26 mouse cellular contexts compared by ENCODE assay signal in genomic region chr19:36812011-36812410, GRCm38 (mm10). TPM values are rescaled to one million over a fixed set of nuclear protein-coding genes. Genes with fewer than 3 reads are reported as not detected.
DNase-seq lines count a peak whose midpoint lies in the region; ATAC-seq and TF ChIP-seq lines count a peak whose summit lies in the region.
"Had no signal": no experiment of that assay in that cellular context is flagged by ENCODE, and none has a peak within 500 bp of the region (broad histone marks: within the 10 kb centered on the region; RNA-seq: fewer than 3 reads in every experiment).

No protein-coding gene starts in this region.

- H3K9me3 ChIP-seq in kidney, embryonic 14.5 days (ENCODE audit: control insufficient read depth, low read length), result no peaks in the 10 kb centered on the region
- H3K9me3 ChIP-seq: embryonic facial prominence, embryonic 13.5 days; heart, embryonic 13.5 days; limb, embryonic 10.5 days; limb, embryonic 15.5 days; liver, embryonic 13.5 days had no signal

- no peak for TF ChIP-seq POLR2A in kidney, adult 2 months (IDR thresholded peaks at IDR 0.05; ENCODE audit: low read depth, low read length)

- 48% methylated on average over 8 of the region's 8 CpGs for WGBS in kidney, embryonic 14.5 days
- WGBS in kidney, adult 2 months, result 33% methylated on average over 8 of the region's 8 CpGs

- no peaks in the 10 kb centered on the region for H3K27me3 ChIP-seq in kidney, embryonic 14.5 days (ENCODE audit: control insufficient read depth, insufficient read depth, low read length)
- no peaks in the 10 kb centered on the region for H3K27me3 ChIP-seq in kidney, adult 2 months (replicated peaks; ENCODE audit: control insufficient read depth, insufficient read depth, low read length)
- H3K27me3 ChIP-seq: embryonic facial prominence, embryonic 13.5 days; heart, embryonic 13.5 days; limb, embryonic 15.5 days; liver, embryonic 13.5 days; Patski had no signal

- H3K4me3 ChIP-seq in kidney, embryonic 14.5 days (ENCODE audit: low read length), result no peak overlapping the region
- H3K4me3 ChIP-seq in kidney, adult 2 months (ENCODE audit: insufficient read depth, low read depth, low read length), result no peak overlapping the region
- H3K4me3 ChIP-seq: embryonic facial prominence, embryonic 13.5 days; erythroblast, embryonic 14.5 days; heart, embryonic 13.5 days; limb, embryonic 10.5 days; limb, embryonic 15.5 days; liver, embryonic 13.5 days had no signal

- H3K4me1 ChIP-seq in kidney, embryonic 14.5 days (ENCODE audit: control insufficient read depth, insufficient read depth, low read length), result no peaks in the 10 kb centered on the region
- peaks cover 3% of the 10 kb centered on the region; the same call in 1 of the 2 replicates for H3K4me1 ChIP-seq in kidney, adult 2 months (ENCODE audit: control insufficient read depth, insufficient read depth, low read length)

- H3K36me3 ChIP-seq in kidney, embryonic 14.5 days (ENCODE audit: control insufficient read depth, insufficient read depth, low read length), result no peaks in the 10 kb centered on the region
- H3K36me3 ChIP-seq in kidney, adult 2 months (ENCODE audit: control insufficient read depth, insufficient read depth, low read length), result no peaks in the 10 kb centered on the region
- H3K36me3 ChIP-seq: embryonic facial prominence, embryonic 13.5 days; heart, embryonic 13.5 days; limb, embryonic 10.5 days; limb, embryonic 15.5 days; liver, embryonic 13.5 days had no signal

- intact Hi-C loops in left cerebral cortex, postnatal 4 days (cut with DNase I), result loop anchor here (10.0 kb wide), 1 partner anchor 267 kb away; no protein-coding TSS in a partner anchor
- intact Hi-C loops in left cerebral cortex, postnatal 36 days (cut with DNase I), result no loop called here

- peak; percentile 20 to 30 for DNase-seq in cerebellum, postnatal 14 days
- DNase-seq in cerebellum, postnatal 25 days, result no peak
- no peak for DNase-seq in kidney, adult 2 months
- DNase-seq in left cerebral cortex, postnatal 4 days, result peak; percentile 27
- DNase-seq in left cerebral cortex, postnatal 36 days (ENCODE audit: low spot score in 2 of 2), result no peak
- DNase-seq in spleen, postnatal 36 days (ENCODE audit: low spot score in 2 of 2), result no peak
- DNase-seq: adrenal gland, postnatal 25 days; cerebellum, adult 18-20 months; embryo, embryonic 11 days; gastrocnemius, postnatal 10 days; heart, postnatal 10 days; liver, embryonic 13.5 days; lung, adult 18-20 months; lung, postnatal 4 days; midbrain, embryonic 14.5 days; right cerebral cortex, postnatal 25 days; thymus, postnatal 14 days had no signal

- peak; percentile 37; the same call in 1 of the 2 replicates for ATAC-seq in kidney, embryonic 14.5 days (ENCODE audit: low FRiP score, low TSS enrichment)
- ATAC-seq: intestine, embryonic 16.5 days; lung, postnatal 0 days; Patski had no signal

- no peak overlapping the region for H3K9ac ChIP-seq in kidney, embryonic 14.5 days (ENCODE audit: low read depth, low read length)
- H3K9ac ChIP-seq: embryonic facial prominence, embryonic 13.5 days; heart, embryonic 13.5 days; limb, embryonic 15.5 days; liver, embryonic 13.5 days had no signal

- H3K27ac ChIP-seq in kidney, embryonic 14.5 days (ENCODE audit: low read depth, low read length), result peak overlapping the region; percentile 37; the same call in 1 of the 2 replicates
- no peak overlapping the region for H3K27ac ChIP-seq in kidney, adult 2 months (ENCODE audit: insufficient read depth, low read depth, low read length)
- H3K27ac ChIP-seq: embryonic facial prominence, embryonic 13.5 days; heart, embryonic 13.5 days; limb, embryonic 10.5 days; limb, embryonic 15.5 days; liver, embryonic 13.5 days had no signal

- no peak for TF ChIP-seq CTCF in kidney, adult 2 months (conservative IDR thresholded peaks at IDR 0.05; ENCODE audit: insufficient read depth, insufficient read length, low read depth, low read length)

- H3K4me2 ChIP-seq in kidney, embryonic 14.5 days (replicated peaks; ENCODE audit: low read depth, low read length), result no peak overlapping the region
- H3K4me2 ChIP-seq: embryonic facial prominence, embryonic 13.5 days; heart, embryonic 13.5 days; limb, embryonic 15.5 days; liver, embryonic 13.5 days had no signal

RNA-seq across cellular contexts. Expression of gene Tnks2, which starts 22.0 kb away (rescaled TPM):
- polyA plus RNA-seq in kidney, embryonic 14.5 days (2014; fragmentation: Nextera tagmentation; extraction: Ambion mirVana), result 55.7 and 93.9 TPM in 2 replicates
- 19.2 and 24.8 TPM in 2 replicates for polyA plus RNA-seq in kidney, adult 2 months (2012; rRNA removed)
- 100 to 1,000 TPM; 146 to 148 TPM for total RNA-seq in left cerebral cortex, postnatal 4 days (2021)
- 100 to 1,000 TPM; 117 to 119 TPM for total RNA-seq in left cerebral cortex, postnatal 36 days (2021)

Comparison
In these comparisons a context has a peak if more than half of its experiments do, and no peak if none do; other contexts are left out.
1. DNase-seq: peak in cerebellum, postnatal 14 days (2 of 2) and left cerebral cortex, postnatal 4 days (single experiment); none in cerebellum, postnatal 25 days (0 of 2), kidney, adult 2 months (single experiment), left cerebral cortex, postnatal 36 days (0 of 2) and spleen, postnatal 36 days (0 of 2).